Mouse (Mus musculus) thymus, postnatal 14 days (tissue): ENCODE data around the gene Myo15.
"Not testable (repeated sequence)": the region's sequence is repeated elsewhere in the genome, so short reads cannot be mapped to it uniquely, and the experiment has no call there.

Source experiments
- DNase-seq: peaks from one replicate; pipeline ENCODE4 v3.0.0; 2021

Gene Myo15

DNA sequence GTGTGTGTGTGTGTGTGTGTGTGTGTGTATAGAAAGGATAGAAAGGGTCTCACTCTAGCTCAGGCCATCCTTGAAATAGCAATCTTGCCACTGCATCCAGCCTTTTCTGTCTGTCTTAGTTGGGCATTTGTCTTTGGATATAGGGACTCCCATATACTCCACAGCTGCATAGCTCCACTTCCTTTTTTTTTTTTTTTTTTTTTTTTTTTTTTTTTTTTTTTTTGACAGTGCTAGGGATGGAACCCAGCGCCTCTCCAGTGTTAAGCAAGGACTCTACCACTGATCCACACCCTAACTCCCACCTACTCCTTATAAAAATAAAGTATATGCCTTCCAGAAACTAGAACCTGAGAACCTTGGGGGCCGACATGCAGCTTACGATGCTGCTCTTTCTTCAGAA is 88.5 kb downstream of the Myo15 start:
- no peak for DNase-seq

- peak; percentile 61 for DNase-seq
These were observed 90.2 kb downstream of the Myo15 start for GRCm38 (mm10) chr11:60559342-60559741.

DNA sequence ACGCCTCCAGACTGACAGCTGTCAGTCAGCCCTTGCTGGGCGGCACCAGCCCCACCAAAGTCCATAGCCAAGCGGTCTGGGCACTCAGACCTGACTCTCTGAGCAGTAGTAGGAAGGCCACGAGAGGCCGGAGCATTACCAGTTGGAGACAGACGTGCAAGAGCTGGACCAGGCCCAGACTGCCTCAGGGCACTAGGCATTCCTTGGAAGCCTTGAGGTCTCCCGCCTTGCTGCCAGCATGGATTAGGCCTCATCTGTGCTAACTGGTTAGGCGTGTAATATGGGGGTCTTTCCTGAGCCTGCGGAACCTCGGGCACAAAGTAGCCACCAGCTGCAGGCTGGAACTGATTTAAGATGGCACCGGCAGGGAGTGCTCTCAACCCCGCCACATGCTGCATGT is 104.9 kb downstream of the Myo15 start:
- DNase-seq: not testable (repeated sequence)
